Mouse (Mus musculus) thymus, adult 2 months (tissue): ENCODE data around the gene Lrrc66.

Source experiments
- CTCF ChIP-seq: fragments of 200-500 bp; IDR thresholded peaks from 2 replicates; pipeline ENCODE4 v1.5.1; 2012; ENCODE audit warnings: mild to moderate bottlenecking, control low read depth, low read length, moderate library complexity, borderline replicate concordance; ENCODE audit not compliant: control insufficient read depth, poor library complexity, insufficient read depth; ENCODE audit errors: extremely low read depth
- POLR2A ChIP-seq: fragments of 200-500 bp; IDR thresholded peaks from 2 replicates; pipeline ENCODE4 v1.6.1; 2012; ENCODE audit warnings: mild to moderate bottlenecking, low read length, control low read depth, moderate library complexity; ENCODE audit not compliant: control insufficient read depth, poor library complexity, insufficient read depth; ENCODE audit errors: extremely low read depth

DNA sequence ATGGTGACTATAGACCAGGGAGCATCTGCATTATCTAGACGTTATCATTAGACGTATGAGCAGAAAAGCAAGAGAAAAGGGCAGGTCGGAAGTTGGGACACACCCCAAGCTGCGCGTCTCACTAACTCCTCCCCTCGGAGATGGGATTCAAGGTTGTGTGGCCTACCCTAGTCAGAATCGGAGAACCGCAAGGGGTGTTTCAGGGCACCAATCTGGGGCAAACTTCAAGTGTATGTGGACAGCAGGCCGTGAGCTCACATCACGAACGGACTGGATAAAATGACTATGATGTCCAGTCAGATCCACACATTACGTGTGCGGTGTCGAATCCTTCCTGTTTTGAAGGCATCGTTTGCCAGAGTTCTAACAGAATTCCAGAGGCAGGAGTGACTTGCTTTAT, 4.3 kb downstream of the Lrrc66 start:
- no peak for TF ChIP-seq CTCF
- TF ChIP-seq POLR2A, result no peak
